Mouse (Mus musculus): Measurements from ENCODE around the gene Dlx6.

Dlx6 gene

GRCm38 (mm10) chr6:6860411-6861085 lies 2.6 kb upstream of the Dlx6 start:
- DNase-seq, result no peak

GRCm38 (mm10) chr6:6861086-6861797 lies 1.9 kb upstream of the Dlx6 start:
- no peak for DNase-seq

GRCm38 (mm10) chr6:6861798-6862428 lies 1.2 kb upstream of the Dlx6 start:
- DNase-seq, result no peak

GRCm38 (mm10) chr6:6862611-6863010 lies 523 bp upstream of the Dlx6 start:
- DNase-seq, result peak in 1 of 2 experiments; percentile 14

GRCm38 (mm10) chr6:6863955-6864354 lies 821 bp downstream of the Dlx6 start:
- no peak for DNase-seq

- no peak for DNase-seq
Measured at GRCm38 (mm10) chr6:6864441-6865440, 1.6 kb downstream of the Dlx6 start.

- DNase-seq, result no peak
Measured at GRCm38 (mm10) chr6:6867031-6867430, 3.9 kb downstream of the Dlx6 start.

- no peak for DNase-seq
Measured at GRCm38 (mm10) chr6:6869041-6869685, 6.0 kb downstream of the Dlx6 start.

GRCm38 (mm10) chr6:6869961-6870800 lies 7.0 kb downstream of the Dlx6 start:
- no peak for DNase-seq

- DNase-seq, result no peak
Measured at GRCm38 (mm10) chr6:6870876-6871420, 7.8 kb downstream of the Dlx6 start.

- no peak for DNase-seq
Measured at GRCm38 (mm10) chr6:6871692-6872091, 8.6 kb downstream of the Dlx6 start.

- no peak for DNase-seq
Measured at GRCm38 (mm10) chr6:6872873-6873272, 9.7 kb downstream of the Dlx6 start.

GRCm38 (mm10) chr6:6873476-6874072 lies 10.4 kb downstream of the Dlx6 start:
- no peak for DNase-seq

- no peak for DNase-seq
Measured at GRCm38 (mm10) chr6:6874073-6874771, 11.1 kb downstream of the Dlx6 start.

- no peak for DNase-seq
Measured at GRCm38 (mm10) chr6:6875136-6875535, 12.0 kb downstream of the Dlx6 start.

GRCm38 (mm10) chr6:6875676-6876075 lies 12.5 kb downstream of the Dlx6 start:
- no peak for DNase-seq

GRCm38 (mm10) chr6:6876231-6876630 lies 13.1 kb downstream of the Dlx6 start:
- DNase-seq, result no peak

- no peak for DNase-seq
Measured at GRCm38 (mm10) chr6:6876731-6877130, 13.6 kb downstream of the Dlx6 start.

GRCm38 (mm10) chr6:6877346-6877910 lies 14.3 kb downstream of the Dlx6 start:
- no peak for DNase-seq

All from thymus, postnatal 36 days (tissue).